Mouse (Mus musculus) erythroblast, embryonic 14.5 days (primary cell): Measurements from ENCODE around the gene Tmprss13.

Experiments used
- GATA1 ChIP-seq: IDR thresholded peaks from 2 replicates; pipeline ENCODE4 v1.6.1; 2012; ENCODE audit warnings: low read length, inconsistent platforms, mixed read lengths
- TAL1 ChIP-seq: IDR thresholded peaks from 3 replicates; pipeline ENCODE4 v1.6.1; 2012; ENCODE audit warnings: low read length, inconsistent platforms, mixed read lengths

DNA sequence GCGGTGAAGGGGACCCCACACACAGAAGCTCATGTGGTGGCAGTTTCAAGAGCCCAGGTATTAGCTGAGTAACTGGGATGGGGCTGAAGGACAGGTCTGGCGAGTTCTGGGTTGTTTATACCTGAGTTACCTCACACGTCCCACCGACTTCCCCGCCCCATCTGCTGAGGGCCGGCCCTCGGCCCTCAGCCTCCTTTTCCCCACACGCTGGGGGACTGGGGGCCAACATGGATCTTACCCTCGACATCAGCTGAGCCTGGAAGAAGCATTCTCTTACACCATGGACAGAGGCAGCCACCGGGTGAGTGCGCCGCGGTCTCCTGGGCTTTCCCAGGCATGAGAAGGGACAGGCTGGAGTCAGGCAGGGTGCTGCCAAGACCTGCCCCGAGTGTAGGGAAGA lies at the start of gene Tmprss13:
- TF ChIP-seq TAL1 (no peak), GATA1 (no peak)
